Mouse (Mus musculus): ENCODE results near the gene Gcnt2.
"Not testable (repeated sequence)": the region's sequence is repeated elsewhere in the genome, so short reads cannot be mapped to it uniquely, and the experiment has no call there.

Gene Gcnt2

GRCm38 (mm10) chr13:40937586-40937985, 78.0 kb downstream of the Gcnt2 start:
- no peak for ATAC-seq (ENCODE audit: low TSS enrichment)

DNA sequence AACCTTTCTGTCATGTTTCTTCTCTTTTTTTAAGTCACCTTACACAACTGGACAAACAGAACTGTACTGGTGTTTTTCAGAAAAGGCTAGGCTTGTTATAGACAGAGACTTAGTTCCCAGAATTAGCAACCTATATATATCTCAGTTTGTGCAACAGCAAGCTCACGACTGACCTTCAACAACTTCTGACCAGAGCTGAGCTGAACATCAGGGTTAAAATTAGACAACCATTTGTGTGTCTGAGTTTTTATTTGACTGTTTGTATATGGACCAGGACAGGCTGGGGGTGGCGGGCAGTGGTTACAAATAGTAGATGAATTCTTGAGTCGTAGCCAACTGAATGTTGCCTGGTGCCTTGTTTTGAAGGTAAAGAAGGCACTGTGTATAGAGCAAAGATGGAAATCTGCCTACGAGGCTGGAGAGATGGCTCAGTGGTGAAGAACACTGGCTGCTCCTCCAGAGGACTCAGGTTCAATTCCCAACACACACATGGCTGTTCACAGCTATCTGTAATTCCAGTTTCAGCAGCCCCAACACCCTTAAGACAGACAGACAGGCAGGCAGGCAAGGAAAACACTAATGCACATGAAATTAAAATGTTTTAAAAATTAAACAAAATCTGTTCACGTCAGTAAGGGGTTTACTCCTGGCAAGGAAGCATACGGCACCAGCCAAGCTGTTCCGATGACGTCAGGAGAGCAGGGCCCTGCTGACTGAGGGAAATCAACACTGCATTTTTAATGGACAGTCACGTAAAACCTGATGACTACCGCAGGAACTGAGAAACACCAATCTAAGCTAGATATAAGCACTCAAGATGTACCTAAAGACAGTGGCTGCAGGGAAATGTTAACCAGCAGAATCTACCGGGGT, 79.2 kb downstream of the Gcnt2 start:
- peak; percentile 64 for ATAC-seq (ENCODE audit: low TSS enrichment)

GRCm38 (mm10) chr13:40943066-40943465, 83.5 kb downstream of the Gcnt2 start:
- ATAC-seq (ENCODE audit: low TSS enrichment) = no peak

- no peak for ATAC-seq (ENCODE audit: low TSS enrichment)
These were observed 84.4 kb downstream of the Gcnt2 start for GRCm38 (mm10) chr13:40943936-40944335.

- ATAC-seq (ENCODE audit: low TSS enrichment) = 0 out of 2 replicates have a peak, but pooled peaks have one; percentile 27
These were observed 84.8 kb downstream of the Gcnt2 start for GRCm38 (mm10) chr13:40944346-40944745.

GRCm38 (mm10) chr13:40946513-40946912, 87.0 kb downstream of the Gcnt2 start:
- ATAC-seq (ENCODE audit: low TSS enrichment) = no peak

DNA sequence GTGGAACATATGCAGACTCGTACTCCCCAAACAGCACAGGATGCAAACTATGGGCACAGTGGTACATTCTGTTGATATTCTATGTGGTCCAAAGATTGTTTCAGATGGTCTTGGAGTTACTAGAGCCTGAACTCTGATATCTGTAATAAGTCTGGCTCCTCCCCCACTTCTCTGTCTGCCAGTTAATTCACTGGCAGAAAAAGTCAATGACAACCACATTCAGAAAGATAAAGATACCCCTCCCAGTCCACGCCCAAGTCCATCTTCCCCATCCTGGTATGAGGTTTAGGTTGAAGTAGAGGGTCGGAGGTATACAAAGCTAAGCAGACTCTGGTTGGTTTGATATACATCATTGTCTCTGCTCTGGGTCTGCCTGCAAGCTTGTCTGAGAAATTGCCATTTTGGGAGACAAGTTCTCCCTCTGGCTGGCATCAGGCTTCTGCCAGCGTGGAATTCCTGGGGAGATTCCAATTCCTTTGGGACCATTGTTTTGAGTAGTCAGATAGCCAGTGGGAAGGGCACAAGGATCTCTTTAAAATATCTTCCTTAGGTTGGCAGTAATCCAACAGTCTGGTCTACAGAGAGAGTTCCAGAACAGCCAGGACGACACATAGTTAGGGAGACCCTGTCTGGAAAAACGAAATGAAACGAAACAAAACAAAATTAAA, 88.1 kb downstream of the Gcnt2 start:
- no peak for ATAC-seq (ENCODE audit: low TSS enrichment)

- ATAC-seq (ENCODE audit: low TSS enrichment) = no peak
These were observed 91.9 kb downstream of the Gcnt2 start for GRCm38 (mm10) chr13:40951386-40951976.

DNA sequence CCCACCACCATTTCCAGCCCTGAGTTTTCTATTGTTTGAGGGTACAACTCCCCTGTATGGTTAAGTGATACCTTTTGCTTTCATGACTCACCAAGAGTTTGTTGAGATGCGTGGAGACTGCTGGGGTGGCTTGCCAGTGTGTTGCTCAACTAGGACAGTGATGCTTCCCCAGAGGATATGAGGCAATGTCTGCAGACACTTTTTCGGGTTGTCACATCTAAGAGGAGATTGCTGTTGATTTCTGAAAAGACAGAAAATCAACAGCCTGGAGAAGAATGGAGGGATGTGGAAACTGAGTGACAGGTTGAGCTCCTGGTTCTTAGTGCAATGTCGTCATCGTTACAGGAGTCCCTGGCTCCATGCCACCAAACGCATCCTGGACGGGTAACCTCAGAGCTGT, 93.7 kb downstream of the Gcnt2 start:
- ATAC-seq (ENCODE audit: low TSS enrichment) = peak; percentile 80

- ATAC-seq (ENCODE audit: low TSS enrichment) = no peak
These were observed 96.2 kb downstream of the Gcnt2 start for GRCm38 (mm10) chr13:40955773-40956172.

DNA sequence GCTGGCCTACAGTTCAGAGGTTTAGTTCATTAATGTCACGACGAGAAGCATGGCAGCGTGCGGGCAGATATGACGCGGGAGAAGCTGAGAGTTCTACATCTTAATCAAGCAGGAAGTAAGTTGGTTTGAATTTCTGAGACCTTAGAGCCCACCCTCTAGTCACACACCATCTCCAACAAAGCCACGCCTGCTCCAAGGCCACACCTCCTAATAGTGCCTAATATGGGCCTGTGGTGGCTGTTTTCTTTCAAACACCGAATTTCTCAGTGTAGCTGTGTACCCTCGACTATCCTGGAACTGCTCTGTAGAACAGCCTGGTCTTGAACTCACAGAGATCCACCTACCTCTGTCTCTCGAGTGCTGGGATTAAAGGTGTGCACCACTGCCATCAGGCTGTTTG, 108.1 kb downstream of the Gcnt2 start:
- ATAC-seq (ENCODE audit: low TSS enrichment) = no peak

DNA sequence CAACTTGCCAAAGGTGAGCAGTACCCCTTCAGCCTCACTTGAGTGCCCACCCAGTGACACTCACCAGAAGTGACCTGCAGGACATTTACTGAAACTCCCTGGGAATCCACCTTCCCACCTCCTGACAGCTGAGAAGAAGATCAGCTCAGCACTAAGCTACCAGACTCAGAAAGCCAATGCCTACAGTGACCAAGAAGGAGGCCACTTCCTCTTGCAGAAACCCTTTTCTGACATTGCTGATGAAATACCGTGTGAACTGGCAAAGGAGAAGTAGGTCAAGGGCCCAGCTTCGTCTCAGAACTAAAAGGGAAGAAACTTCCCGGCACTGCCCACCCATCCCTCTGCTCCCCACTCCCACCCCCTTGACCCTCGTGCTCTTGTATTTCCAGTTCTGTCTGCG, 109.0 kb downstream of the Gcnt2 start:
- no peak for ATAC-seq (ENCODE audit: low TSS enrichment)

GRCm38 (mm10) chr13:40969761-40970390, 110.3 kb downstream of the Gcnt2 start:
- ATAC-seq (ENCODE audit: low TSS enrichment) = no peak

DNA sequence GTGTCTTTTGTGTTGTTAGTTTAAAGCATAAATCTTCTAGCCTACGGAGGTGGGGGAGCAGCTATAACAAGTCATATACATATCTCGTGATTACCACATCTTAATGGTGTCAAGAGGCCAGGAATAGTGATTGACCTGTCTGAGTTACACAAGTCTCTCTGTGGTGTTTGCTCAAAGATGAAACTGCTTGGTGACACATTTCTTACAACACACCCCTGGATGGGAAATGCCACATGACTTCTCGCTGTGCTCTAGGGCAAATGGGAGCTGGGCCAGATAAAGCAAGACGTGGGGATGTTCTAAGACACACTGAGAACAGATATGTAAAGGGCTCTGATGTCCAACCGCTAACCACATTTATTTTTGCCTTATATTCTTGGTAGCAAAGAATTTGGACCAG, 111.7 kb downstream of the Gcnt2 start:
- no peak for ATAC-seq (ENCODE audit: low TSS enrichment)

GRCm38 (mm10) chr13:40971831-40972230, 112.3 kb downstream of the Gcnt2 start:
- ATAC-seq (ENCODE audit: low TSS enrichment) = no peak

DNA sequence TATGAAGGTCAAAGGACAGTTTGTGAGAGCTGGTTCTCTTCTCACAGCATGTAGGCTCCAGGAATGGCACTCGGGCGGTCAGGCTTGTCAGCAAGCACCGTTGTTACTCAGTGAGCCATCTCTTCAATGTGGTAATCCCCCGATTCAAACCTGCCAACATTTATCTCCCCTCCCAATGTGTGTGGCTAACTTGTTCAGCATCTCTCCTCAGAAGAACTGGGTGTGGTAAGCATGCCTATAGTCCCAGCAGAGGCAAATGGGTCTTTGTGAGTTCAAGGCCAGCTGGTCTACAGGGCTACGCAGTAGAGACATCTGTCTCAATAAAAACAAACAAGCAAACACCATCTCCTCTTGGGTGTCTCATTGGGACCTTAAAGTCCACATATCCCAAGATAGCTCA, 113.4 kb downstream of the Gcnt2 start:
- ATAC-seq (ENCODE audit: low TSS enrichment) = no peak

DNA sequence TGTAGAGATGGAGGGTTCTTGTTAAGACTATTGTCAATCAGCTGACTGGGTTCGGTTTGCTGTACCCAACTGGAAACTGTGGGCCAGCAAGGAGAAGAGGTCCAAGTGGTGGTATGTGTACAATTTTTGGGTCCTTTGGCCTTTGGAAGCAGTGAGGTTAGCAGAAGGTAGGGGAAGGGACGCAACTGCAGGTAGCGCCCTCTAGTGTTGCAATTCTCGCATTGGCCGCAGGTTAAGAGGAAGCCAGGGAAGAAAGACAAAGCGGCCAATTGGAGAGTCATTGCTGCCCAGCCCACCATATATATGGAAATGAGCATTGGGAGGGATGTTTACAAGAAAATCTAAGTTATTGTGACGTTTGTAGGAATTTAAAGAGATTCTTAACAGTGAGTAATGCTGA, 118.1 kb downstream of the Gcnt2 start:
- peak; percentile 77 for ATAC-seq (ENCODE audit: low TSS enrichment)

- ATAC-seq (ENCODE audit: low TSS enrichment) = no peak
These were observed 119.1 kb downstream of the Gcnt2 start for GRCm38 (mm10) chr13:40978652-40979051.

GRCm38 (mm10) chr13:40979321-40979720, 119.8 kb downstream of the Gcnt2 start:
- ATAC-seq (ENCODE audit: low TSS enrichment) = no peak

- ATAC-seq (ENCODE audit: low TSS enrichment) = no peak
These were observed 123.2 kb downstream of the Gcnt2 start for GRCm38 (mm10) chr13:40982759-40983158.

DNA sequence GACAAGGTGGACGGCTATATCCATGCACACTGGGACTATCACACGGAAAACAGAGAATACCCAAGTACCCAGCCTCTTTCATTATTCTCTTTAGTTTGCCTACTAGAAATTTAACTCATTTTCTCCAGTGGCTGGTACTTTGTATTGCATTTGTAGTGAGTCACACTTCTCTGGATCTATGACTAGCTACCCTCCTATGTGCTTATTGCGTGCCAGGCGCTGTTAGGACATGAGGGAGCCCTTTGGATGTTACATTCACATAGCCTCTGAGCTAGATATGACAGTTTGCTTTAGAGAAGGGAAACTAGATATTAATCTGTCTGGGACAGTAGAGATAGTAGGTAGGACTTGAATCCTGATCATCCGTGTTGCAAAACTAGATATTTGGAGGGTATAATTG, 126.5 kb downstream of the Gcnt2 start:
- ATAC-seq (ENCODE audit: low TSS enrichment) = no peak

DNA sequence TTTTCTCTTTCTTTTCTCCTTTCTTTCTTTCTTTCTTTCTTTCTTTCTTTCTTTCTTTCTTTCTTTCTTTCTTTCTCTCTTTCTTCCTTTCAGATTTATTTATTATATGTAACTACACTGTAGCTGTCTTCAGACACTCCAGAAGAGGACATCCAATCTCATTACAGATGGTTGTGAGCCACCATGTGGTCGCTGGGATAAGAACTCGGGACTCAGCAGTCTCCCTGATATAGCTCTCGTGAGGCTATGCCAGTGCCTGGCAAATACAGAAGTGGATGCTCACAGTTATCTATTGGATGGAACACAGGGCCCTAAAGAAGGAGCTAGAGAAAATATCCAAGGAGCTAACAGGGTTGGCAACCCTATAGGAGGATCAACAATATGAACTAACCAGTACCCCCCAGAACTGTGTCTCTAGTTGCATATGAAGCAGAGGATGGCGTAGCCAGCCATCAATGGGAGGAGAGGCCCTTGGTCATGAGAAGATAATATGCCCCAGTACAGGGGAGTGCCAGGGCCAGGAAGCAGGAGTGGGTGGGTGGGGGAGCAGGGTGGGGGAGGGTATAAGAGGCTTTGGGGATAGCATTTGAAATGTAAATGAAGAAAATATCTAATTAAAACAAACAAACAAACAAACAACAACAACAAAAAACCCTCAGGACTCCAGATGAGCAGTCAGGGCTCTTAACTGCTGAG, 128.2 kb downstream of the Gcnt2 start:
- ATAC-seq (ENCODE audit: low TSS enrichment) = not testable (repeated sequence)

Measured in frontal cortex, adult (tissue).